Mouse (Mus musculus): ENCODE data around the gene Trim12a. TPM values are rescaled to one million over a fixed set of nuclear protein-coding genes. Genes with fewer than 3 reads are reported as not detected.
"Not testable (repeated sequence)": the region's sequence is repeated elsewhere in the genome, so short reads cannot be mapped to it uniquely, and the experiment has no call there.

Gene Trim12a
- 0.54 and 1.1 TPM in 2 replicates for polyA plus RNA-seq (2012; rRNA removed)

DNA sequence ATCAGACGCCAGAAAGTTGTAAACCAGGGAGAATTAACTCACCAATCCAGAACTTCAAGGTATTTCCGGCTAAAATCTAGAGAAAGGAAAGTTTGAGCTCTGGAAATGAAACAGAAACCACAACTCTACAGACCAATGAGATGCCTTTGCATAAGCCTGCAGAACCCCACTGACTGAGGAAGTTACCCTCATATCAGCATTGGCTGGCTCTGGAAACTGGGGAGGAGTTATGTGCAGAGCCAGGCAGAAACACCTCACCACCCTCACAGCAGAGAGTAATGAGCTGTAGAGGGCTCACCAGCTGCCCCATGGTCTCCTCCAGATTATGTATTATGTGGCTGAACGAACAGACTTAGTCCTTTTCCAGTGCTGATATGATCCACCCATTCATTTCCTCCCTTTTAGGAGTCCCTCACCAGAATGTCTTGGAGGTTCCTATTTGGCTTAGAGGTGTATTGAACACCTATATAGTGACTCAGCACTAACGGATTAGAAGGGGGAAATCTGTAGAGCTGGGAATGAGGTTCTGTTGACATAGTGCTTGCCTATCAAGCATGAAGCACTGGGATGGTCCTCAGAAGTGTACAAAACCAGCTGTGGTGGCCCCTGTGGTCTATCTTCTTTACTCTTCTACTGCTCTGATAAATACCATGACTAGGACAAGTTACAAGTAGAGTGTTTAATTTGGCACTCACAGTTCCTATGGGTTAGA lies at the start of gene Trim12a:
Gene Trim12a, minus strand, starts transcription at position 98 of the 712 bp plus-strand sequence.
- peak within 1 kb of the TSS; percentile 25 for H3K27ac ChIP-seq (ENCODE audit: control insufficient read depth, insufficient read depth, low read depth, low read length)
- peak within 1 kb of the TSS; percentile 59 for H3K4me3 ChIP-seq (ENCODE audit: control insufficient read depth, low read depth, low read length)
- H3K36me3 ChIP-seq (ENCODE audit: control insufficient read depth, insufficient read depth, low read length): not testable (repeated sequence)

DNA sequence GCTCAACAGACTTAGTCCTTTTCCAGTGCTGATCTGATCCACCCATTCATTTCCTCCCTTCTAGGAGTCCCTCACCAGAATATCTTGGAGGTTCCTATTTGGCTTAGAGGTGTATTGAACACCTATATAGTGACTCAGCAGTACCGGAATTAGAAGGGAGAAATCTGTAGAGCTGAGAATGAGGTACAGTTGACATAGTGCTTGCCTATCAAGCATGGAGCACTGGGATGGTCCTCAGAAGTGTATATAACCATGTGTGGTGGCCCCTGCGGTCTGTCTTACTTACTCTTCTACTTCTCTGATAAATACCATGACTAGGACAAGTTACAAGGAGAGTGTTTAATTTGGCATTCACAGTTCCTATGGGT lies 38.3 kb upstream of the Trim12a start:
- TF ChIP-seq POLR2A (IDR thresholded peaks at IDR 0.05; ENCODE audit: control insufficient read depth, low read depth, low read length) (no peak), CTCF (IDR thresholded peaks at IDR 0.05; ENCODE audit: control insufficient read depth, insufficient read depth, insufficient replicate concordance, low read depth, low read length) (no peak)
- H3K36me3 ChIP-seq (ENCODE audit: control insufficient read depth, insufficient read depth, low read length): no peaks in the 10 kb centered on the region
- H3K27me3 ChIP-seq (ENCODE audit: control insufficient read depth, insufficient read depth, low read length): no peaks in the 10 kb centered on the region
- no peak overlapping the region for H3K27ac ChIP-seq (ENCODE audit: control insufficient read depth, insufficient read depth, low read depth, low read length)
- no peaks in the 10 kb centered on the region for H3K4me1 ChIP-seq (ENCODE audit: control insufficient read depth, insufficient read depth, low read length)
- no peak overlapping the region for H3K4me3 ChIP-seq (ENCODE audit: control insufficient read depth, low read depth, low read length)

More for the DNA sequence above, at the start of gene Trim12a:
- H3K4me1 ChIP-seq (ENCODE audit: control insufficient read depth, insufficient read depth, low read length); H3K27me3 ChIP-seq (ENCODE audit: control insufficient read depth, insufficient read depth, low read length): not testable (repeated sequence)

DNA sequence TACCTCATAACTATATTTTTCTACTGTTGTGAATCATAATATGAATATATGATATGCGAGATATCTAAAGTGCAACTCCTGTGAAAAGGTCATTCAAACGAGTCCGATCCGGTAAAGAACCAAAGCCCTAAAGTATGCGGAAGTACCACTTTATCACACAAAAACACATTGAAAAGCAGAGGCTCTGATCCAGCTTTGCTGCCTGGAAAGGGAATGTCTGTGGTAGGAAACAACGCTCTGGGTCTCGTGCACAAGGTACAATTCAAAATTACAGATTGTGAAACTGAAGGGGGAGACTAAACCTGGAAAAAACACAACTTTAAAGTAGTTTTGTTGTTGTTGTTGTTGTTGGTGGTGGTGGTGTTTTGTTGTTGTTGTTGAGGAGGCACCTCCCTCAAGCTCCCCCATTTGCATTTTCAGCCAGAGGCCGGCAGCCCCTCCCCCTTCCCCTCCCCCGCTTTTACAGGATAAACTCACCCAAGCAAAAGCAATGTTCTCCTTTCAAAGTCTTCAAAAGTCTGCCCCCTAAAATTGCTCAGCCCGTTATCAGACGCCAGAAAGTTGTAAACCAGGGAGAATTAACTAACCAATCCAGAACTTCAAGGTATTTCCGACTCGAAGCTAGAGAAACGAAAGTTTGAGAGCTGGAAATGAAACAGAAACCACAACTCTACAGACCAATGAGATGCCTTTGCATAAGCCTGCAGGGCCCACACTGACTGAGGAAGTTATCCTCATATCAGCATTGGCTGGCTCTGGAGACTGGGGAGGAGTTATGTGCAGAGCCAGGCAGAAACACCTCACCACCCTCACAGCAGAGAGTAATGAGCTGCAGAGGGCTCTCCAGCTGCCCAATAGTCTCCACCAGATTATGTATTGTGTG lies 37.7 kb upstream of the Trim12a start, which contains the start of gene Trim12c:
Gene Trim12c, minus strand, starts transcription at position 646 of the 883 bp plus-strand sequence.
- TF ChIP-seq CTCF (IDR thresholded peaks at IDR 0.05; ENCODE audit: control insufficient read depth, insufficient read depth, insufficient replicate concordance, low read depth, low read length): no peak
- TF ChIP-seq POLR2A (IDR thresholded peaks at IDR 0.05; ENCODE audit: control insufficient read depth, low read depth, low read length): 0 out of 2 replicates have a peak, but pooled peaks have one; percentile 15
- Histone ChIP-seq H3K27me3 (ENCODE audit: control insufficient read depth, insufficient read depth, low read length) (no peaks in the 10 kb centered on the region), H3K27ac (ENCODE audit: control insufficient read depth, insufficient read depth, low read depth, low read length) (peak within 1 kb of the TSS; percentile 53; the same call in 1 of the 2 replicates), H3K4me1 (ENCODE audit: control insufficient read depth, insufficient read depth, low read length) (no peaks in the 10 kb centered on the region), H3K4me3 (ENCODE audit: control insufficient read depth, low read depth, low read length) (peak within 1 kb of the TSS; percentile 64), H3K36me3 (ENCODE audit: control insufficient read depth, insufficient read depth, low read length) (no peaks in the 10 kb centered on the region)

DNA sequence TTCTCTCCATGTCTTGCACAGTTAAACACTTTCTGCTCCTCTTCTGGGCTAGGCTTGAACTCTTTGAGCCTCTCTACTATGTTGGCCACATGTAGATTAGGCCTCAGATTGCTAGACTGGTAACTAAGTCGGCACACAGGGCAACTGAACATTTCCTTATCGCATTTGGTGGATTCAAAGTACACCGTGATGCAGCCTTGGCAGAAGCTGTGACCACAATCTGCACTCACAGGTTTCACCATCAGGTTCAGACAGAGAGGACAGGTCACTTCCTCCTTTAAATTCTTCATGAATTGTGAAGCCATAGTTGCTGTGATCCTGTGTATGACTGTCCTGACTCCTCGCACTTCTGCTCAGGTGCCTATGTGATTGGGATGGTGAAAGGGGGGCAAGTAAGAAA lies 32.8 kb upstream of the Trim12a start:
- H3K4me1 ChIP-seq (ENCODE audit: control insufficient read depth, insufficient read depth, low read length); H3K36me3 ChIP-seq (ENCODE audit: control insufficient read depth, insufficient read depth, low read length); H3K27me3 ChIP-seq (ENCODE audit: control insufficient read depth, insufficient read depth, low read length); H3K27ac ChIP-seq (ENCODE audit: control insufficient read depth, insufficient read depth, low read depth, low read length); H3K4me3 ChIP-seq (ENCODE audit: control insufficient read depth, low read depth, low read length): not testable (repeated sequence)

DNA sequence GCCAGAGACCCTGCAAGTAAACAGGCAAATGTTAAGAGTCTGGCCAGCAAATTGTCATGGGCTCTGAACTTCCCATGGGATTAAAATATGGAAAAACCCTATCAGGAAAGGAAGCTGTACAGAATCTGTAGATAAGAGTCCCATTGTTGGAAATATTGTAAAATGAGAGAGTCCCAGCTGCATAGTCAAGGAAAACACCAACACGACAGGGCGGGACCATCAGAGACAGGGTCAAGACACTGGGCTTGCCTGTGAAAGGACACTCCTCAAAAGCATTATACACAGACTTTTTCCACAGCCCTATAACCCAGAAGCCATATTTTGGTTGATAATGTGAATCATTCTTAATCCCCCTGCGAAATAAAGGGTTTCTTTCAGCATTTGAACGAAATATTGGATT lies 25.5 kb upstream of the Trim12a start:
- H3K4me1 ChIP-seq (ENCODE audit: control insufficient read depth, insufficient read depth, low read length); H3K36me3 ChIP-seq (ENCODE audit: control insufficient read depth, insufficient read depth, low read length); H3K27ac ChIP-seq (ENCODE audit: control insufficient read depth, insufficient read depth, low read depth, low read length); H3K4me3 ChIP-seq (ENCODE audit: control insufficient read depth, low read depth, low read length); H3K27me3 ChIP-seq (ENCODE audit: control insufficient read depth, insufficient read depth, low read length): not testable (repeated sequence)

DNA sequence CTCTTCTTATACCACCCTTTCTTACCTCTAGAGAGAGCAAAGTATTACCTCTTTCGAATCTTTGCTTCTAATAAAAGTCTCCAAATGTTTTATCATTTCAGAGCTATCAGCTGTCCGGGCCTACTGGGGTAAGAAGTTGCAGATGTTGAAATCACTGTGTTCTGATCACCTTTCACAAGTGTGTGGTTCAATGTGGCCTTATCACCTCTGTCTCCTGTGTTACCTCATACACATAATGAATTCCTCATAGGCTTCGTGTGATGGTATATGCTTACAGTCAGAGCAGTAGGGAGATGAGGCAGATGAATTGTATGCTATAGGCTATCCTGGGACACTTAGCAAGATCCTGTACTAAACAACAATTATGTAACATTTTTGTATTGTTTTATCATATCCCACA lies 20.3 kb upstream of the Trim12a start:
- not testable (repeated sequence) for H3K4me1 ChIP-seq (ENCODE audit: control insufficient read depth, insufficient read depth, low read length); H3K27ac ChIP-seq (ENCODE audit: control insufficient read depth, insufficient read depth, low read depth, low read length); H3K27me3 ChIP-seq (ENCODE audit: control insufficient read depth, insufficient read depth, low read length); H3K4me3 ChIP-seq (ENCODE audit: control insufficient read depth, low read depth, low read length); H3K36me3 ChIP-seq (ENCODE audit: control insufficient read depth, insufficient read depth, low read length)

DNA sequence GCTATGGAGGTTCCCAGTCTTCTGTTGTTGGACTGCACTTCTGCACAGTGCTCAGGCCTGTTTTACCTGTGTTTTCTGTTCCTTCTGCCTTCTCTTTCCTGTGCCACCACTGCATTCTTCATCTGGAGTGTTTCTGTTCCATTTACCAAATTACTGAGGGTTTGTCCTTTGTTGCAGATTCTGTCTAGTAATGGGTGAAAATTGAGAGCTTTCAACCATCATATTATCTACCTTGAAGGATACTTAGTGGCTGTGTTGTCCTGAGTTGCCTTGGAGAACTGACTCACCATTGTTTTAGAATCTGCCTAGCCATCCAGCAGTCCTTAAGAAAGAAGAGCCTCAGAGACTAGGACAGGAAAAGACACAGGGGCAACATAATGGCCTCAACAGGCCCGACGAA lies 13.9 kb upstream of the Trim12a start, which contains the start of gene Trim34b:
Gene Trim34b, plus strand, starts transcription at position 301 of the 400 bp plus-strand sequence.
- H3K27ac ChIP-seq (ENCODE audit: control insufficient read depth, insufficient read depth, low read depth, low read length); H3K36me3 ChIP-seq (ENCODE audit: control insufficient read depth, insufficient read depth, low read length); H3K4me3 ChIP-seq (ENCODE audit: control insufficient read depth, low read depth, low read length); H3K27me3 ChIP-seq (ENCODE audit: control insufficient read depth, insufficient read depth, low read length); H3K4me1 ChIP-seq (ENCODE audit: control insufficient read depth, insufficient read depth, low read length): not testable (repeated sequence)

DNA sequence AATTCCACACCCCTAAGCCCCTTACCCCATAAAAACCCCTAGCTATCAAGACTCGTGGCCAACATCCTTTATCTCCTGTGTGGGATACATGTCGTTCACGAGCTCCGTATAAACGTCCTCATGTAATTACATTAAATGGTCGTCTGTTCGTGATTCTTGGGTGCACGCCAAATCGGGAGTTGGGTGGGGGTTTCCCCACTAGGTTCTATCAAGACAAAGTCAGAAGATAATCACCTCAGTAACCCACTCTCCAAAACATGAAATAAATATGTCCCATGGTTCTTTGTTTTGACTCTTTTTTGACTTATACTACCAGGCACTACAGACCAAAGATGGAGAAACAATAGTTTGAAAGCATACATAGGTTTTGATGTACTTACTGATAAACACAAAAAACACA lies 6.8 kb upstream of the Trim12a start:
- Histone ChIP-seq H3K27me3 (ENCODE audit: control insufficient read depth, insufficient read depth, low read length) (no peaks in the 10 kb centered on the region), H3K4me3 (ENCODE audit: control insufficient read depth, low read depth, low read length) (no peak overlapping the region), H3K4me1 (ENCODE audit: control insufficient read depth, insufficient read depth, low read length) (no peaks in the 10 kb centered on the region), H3K36me3 (ENCODE audit: control insufficient read depth, insufficient read depth, low read length) (no peaks in the 10 kb centered on the region), H3K27ac (ENCODE audit: control insufficient read depth, insufficient read depth, low read depth, low read length) (no peak overlapping the region)
- TF ChIP-seq POLR2A (IDR thresholded peaks at IDR 0.05; ENCODE audit: control insufficient read depth, low read depth, low read length): no peak
- no peak for TF ChIP-seq CTCF (IDR thresholded peaks at IDR 0.05; ENCODE audit: control insufficient read depth, insufficient read depth, insufficient replicate concordance, low read depth, low read length)

All from testis, adult 2 months (tissue).